ENCODE assay signal across 12 mouse cellular contexts in the genomic region with DNA sequence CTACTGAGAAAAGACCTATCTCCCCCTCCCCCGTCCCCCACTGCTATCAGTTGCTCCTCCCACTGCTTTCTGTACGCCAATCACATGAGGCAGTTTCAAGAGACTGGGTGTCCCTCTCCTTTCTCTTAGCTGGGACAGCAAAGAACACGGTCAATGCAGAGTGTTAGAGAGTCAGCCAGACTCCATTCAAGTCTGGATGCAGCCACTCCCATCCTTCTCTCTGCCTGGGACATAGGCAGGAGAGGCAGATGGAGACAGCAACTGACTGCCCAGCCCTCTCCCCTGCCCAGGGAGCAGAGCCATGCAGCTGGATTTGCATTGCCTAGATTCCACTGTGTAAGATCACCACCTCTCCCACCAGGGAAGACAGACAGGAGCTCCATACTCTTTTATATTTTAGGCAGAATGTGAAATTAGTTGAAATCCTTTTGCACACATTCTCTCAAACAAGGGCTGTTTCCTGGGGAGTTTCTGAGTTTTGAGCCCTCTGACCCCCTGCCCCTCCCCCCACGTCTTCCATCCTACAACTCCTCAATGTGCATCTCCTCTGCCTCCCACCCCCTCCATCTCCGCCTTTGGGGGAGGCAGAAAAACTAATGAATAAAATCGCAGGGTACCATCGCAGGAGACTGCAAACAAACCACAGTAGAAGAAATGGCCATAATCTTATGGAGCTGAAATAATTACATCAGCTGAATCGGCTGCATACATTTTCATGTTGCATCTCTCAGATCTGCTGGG.
DNase-seq lines count a peak whose midpoint lies in the region; ATAC-seq lines count a peak whose summit lies in the region.
"Had no signal": no experiment of that assay in that cellular context is flagged by ENCODE, and none has a peak within 500 bp of the region (broad histone marks: within the 10 kb centered on the region; RNA-seq: fewer than 3 reads in every experiment).

No protein-coding gene starts in this region.

- H3K9me3 ChIP-seq in intestine, embryonic 15.5 days = no peaks in the 10 kb centered on the region
- H3K9me3 ChIP-seq in intestine, embryonic 16.5 days (ENCODE audit: control insufficient read depth, low read length) = no peaks in the 10 kb centered on the region
- H3K9me3 ChIP-seq in forebrain, embryonic 15.5 days = no peaks in the 10 kb centered on the region
- no peaks in the 10 kb centered on the region for H3K9me3 ChIP-seq in midbrain, embryonic 14.5 days (ENCODE audit: control insufficient read depth, low read length)
- no peaks in the 10 kb centered on the region for H3K9me3 ChIP-seq in heart, embryonic 10.5 days
- H3K9me3 ChIP-seq: stomach, embryonic 15.5 days had no signal

- 0 out of 2 replicates have a peak, but pooled peaks have one; percentile 20 for ATAC-seq in intestine, embryonic 15.5 days
- no peak for ATAC-seq in intestine, embryonic 16.5 days
- 0 out of 2 replicates have a peak, but pooled peaks have one; percentile 19 for ATAC-seq in forebrain, embryonic 15.5 days (replicated peaks)
- peak; percentile 43; the same call in 1 of the 2 replicates for ATAC-seq in midbrain, embryonic 14.5 days (ENCODE audit: low FRiP score, low TSS enrichment)

- DNase-seq in WW6 (ENCODE audit: low read depth, low spot score) = peak; percentile 18
- no peak for DNase-seq in midbrain, embryonic 14.5 days
- no peak for DNase-seq in cerebellum, adult 8-10 months
- DNase-seq in layer of hippocampus, adult 8-10 months (ENCODE audit: low spot score in 2 of 2) = no peak
- no peak for DNase-seq in heart, embryonic 10.5 days (ENCODE audit: low spot score)
- DNase-seq: adrenal gland, postnatal 14 days; cerebellum, adult 18-20 months; right cerebral cortex, adult 18-20 months had no signal

- H3K4me3 ChIP-seq in intestine, embryonic 15.5 days (replicated peaks) = no peak overlapping the region
- H3K4me3 ChIP-seq in intestine, embryonic 16.5 days (ENCODE audit: low read length) = no peak overlapping the region
- H3K4me3 ChIP-seq in forebrain, embryonic 15.5 days = no peak overlapping the region
- no peak overlapping the region for H3K4me3 ChIP-seq in midbrain, embryonic 14.5 days (replicated peaks; ENCODE audit: low read depth, low read length)
- H3K4me3 ChIP-seq in heart, embryonic 10.5 days = no peak overlapping the region
- H3K4me3 ChIP-seq: stomach, embryonic 15.5 days had no signal

- WGBS in intestine, embryonic 15.5 days = 52% methylated on average over 8 of the region's 8 CpGs
- WGBS in intestine, embryonic 16.5 days = 51% methylated on average over 8 of the region's 8 CpGs
- 26% methylated on average over 8 of the region's 8 CpGs for WGBS in forebrain, embryonic 15.5 days
- 16% methylated on average over 8 of the region's 8 CpGs for WGBS in midbrain, embryonic 14.5 days
- WGBS in heart, embryonic 10.5 days = 43% methylated on average over 8 of the region's 8 CpGs

- no peak overlapping the region for H3K27ac ChIP-seq in intestine, embryonic 15.5 days
- no peak overlapping the region for H3K27ac ChIP-seq in intestine, embryonic 16.5 days (ENCODE audit: low read length)
- H3K27ac ChIP-seq in forebrain, embryonic 15.5 days (replicated peaks) = no peak overlapping the region
- no peak overlapping the region for H3K27ac ChIP-seq in midbrain, embryonic 14.5 days (replicated peaks; ENCODE audit: low read depth, low read length)
- H3K27ac ChIP-seq in heart, embryonic 10.5 days = no peak overlapping the region
- H3K27ac ChIP-seq: stomach, embryonic 15.5 days had no signal

- H3K36me3 ChIP-seq in intestine, embryonic 15.5 days = no peaks in the 10 kb centered on the region
- H3K36me3 ChIP-seq in intestine, embryonic 16.5 days (ENCODE audit: control insufficient read depth, insufficient read depth, low read length) = no peaks in the 10 kb centered on the region
- H3K36me3 ChIP-seq in forebrain, embryonic 15.5 days = no peaks in the 10 kb centered on the region
- no peaks in the 10 kb centered on the region for H3K36me3 ChIP-seq in midbrain, embryonic 14.5 days (ENCODE audit: control insufficient read depth, insufficient read depth, low read length)
- no peaks in the 10 kb centered on the region for H3K36me3 ChIP-seq in heart, embryonic 10.5 days
- H3K36me3 ChIP-seq: stomach, embryonic 15.5 days had no signal

- no peaks in the 10 kb centered on the region for H3K27me3 ChIP-seq in intestine, embryonic 15.5 days (replicated peaks)
- H3K27me3 ChIP-seq in intestine, embryonic 16.5 days (replicated peaks; ENCODE audit: control insufficient read depth, insufficient read depth, low read length) = no peaks in the 10 kb centered on the region
- no peaks in the 10 kb centered on the region for H3K27me3 ChIP-seq in forebrain, embryonic 15.5 days
- no peaks in the 10 kb centered on the region for H3K27me3 ChIP-seq in midbrain, embryonic 14.5 days (ENCODE audit: control insufficient read depth, insufficient read depth, low read length)
- H3K27me3 ChIP-seq in heart, embryonic 10.5 days (ENCODE audit: insufficient read depth, poor library complexity, severe bottlenecking) = no peaks in the 10 kb centered on the region
- H3K27me3 ChIP-seq: stomach, embryonic 15.5 days had no signal

- no peaks in the 10 kb centered on the region for H3K4me1 ChIP-seq in intestine, embryonic 15.5 days (replicated peaks)
- H3K4me1 ChIP-seq in intestine, embryonic 16.5 days (ENCODE audit: control insufficient read depth, insufficient read depth, low read length) = no peaks in the 10 kb centered on the region
- peaks cover 2% of the 10 kb centered on the region; the same call in 1 of the 2 replicates for H3K4me1 ChIP-seq in forebrain, embryonic 15.5 days
- H3K4me1 ChIP-seq in midbrain, embryonic 14.5 days (ENCODE audit: control insufficient read depth, insufficient read depth, low read length) = no peaks in the 10 kb centered on the region
- H3K4me1 ChIP-seq in heart, embryonic 10.5 days = peaks cover 8% of the 10 kb centered on the region; the same call in 1 of the 2 replicates
- H3K4me1 ChIP-seq: stomach, embryonic 15.5 days had no signal

- no peak overlapping the region for H3K4me2 ChIP-seq in intestine, embryonic 15.5 days (replicated peaks)
- H3K4me2 ChIP-seq in intestine, embryonic 16.5 days (ENCODE audit: low read depth, low read length) = no peak overlapping the region
- no peak overlapping the region for H3K4me2 ChIP-seq in forebrain, embryonic 15.5 days (replicated peaks)
- no peak overlapping the region for H3K4me2 ChIP-seq in midbrain, embryonic 14.5 days (ENCODE audit: low read length)
- H3K4me2 ChIP-seq: stomach, embryonic 15.5 days had no signal

- no peak overlapping the region for H3K9ac ChIP-seq in intestine, embryonic 15.5 days
- no peak overlapping the region for H3K9ac ChIP-seq in intestine, embryonic 16.5 days (ENCODE audit: low read depth, low read length)
- no peak overlapping the region for H3K9ac ChIP-seq in forebrain, embryonic 15.5 days (replicated peaks)
- no peak overlapping the region for H3K9ac ChIP-seq in midbrain, embryonic 14.5 days (replicated peaks; ENCODE audit: low read length)
- H3K9ac ChIP-seq: stomach, embryonic 15.5 days had no signal
